Mouse (Mus musculus) midbrain, embryonic 15.5 days (tissue): ENCODE data around the gene Tceanc2. TPM values are rescaled to one million over a fixed set of nuclear protein-coding genes. Genes with fewer than 3 reads are reported as not detected.

ENCODE experiments used
- ATAC-seq: fragments of 200-750 bp; cut with Nextera tagmentation; replicated peaks from 2 replicates; pipeline ENCODE4 v1.8.0; 2017; ENCODE audit warnings: moderate TSS enrichment
- H3K27ac ChIP-seq: fragments of 300-500 bp; sonication (generic); 2 replicates; pipeline ENCODE4 v1.5.1; 2015; ENCODE audit warnings: mild to moderate bottlenecking, inconsistent platforms
- H3K27me3 ChIP-seq: fragments of 300-500 bp; sonication (generic); replicated peaks from 2 replicates; pipeline ENCODE4 v1.6.1; 2015; ENCODE audit warnings: inconsistent platforms
- H3K36me3 ChIP-seq: fragments of 300-500 bp; sonication (generic); replicated peaks from 2 replicates; pipeline ENCODE4 v1.6.1; 2015; ENCODE audit warnings: inconsistent platforms
- H3K4me1 ChIP-seq: fragments of 300-500 bp; sonication (generic); 2 replicates; pipeline ENCODE4 v1.6.1; 2015; ENCODE audit warnings: inconsistent platforms
- H3K4me2 ChIP-seq: fragments of 300-500 bp; sonication (generic); 2 replicates; pipeline ENCODE4 v1.6.1; 2015; ENCODE audit warnings: inconsistent platforms, mild to moderate bottlenecking, moderate library complexity
- H3K4me3 ChIP-seq: fragments of 300-500 bp; sonication (generic); 2 replicates; pipeline ENCODE4 v1.5.1; 2015; ENCODE audit warnings: mild to moderate bottlenecking, inconsistent platforms
- H3K9ac ChIP-seq: fragments of 300-500 bp; sonication (generic); 2 replicates; pipeline ENCODE4 v1.6.1; 2015; ENCODE audit warnings: mild to moderate bottlenecking, inconsistent platforms
- H3K9me3 ChIP-seq: fragments of 300-500 bp; sonication (generic); 2 replicates; pipeline ENCODE4 v1.6.1; 2016; ENCODE audit warnings: inconsistent platforms
- WGBS: fragments of 180-500 bp; shearing (Covaris S2); methylation state at CpG from one replicate; pipeline ENCODE4 v1.1.7; 2015; ENCODE audit warnings: mixed read lengths; 5-methylcytosine and 5-hydroxymethylcytosine counted together
- polyA plus RNA-seq: library from polyadenylated mRNA; unstranded; fragments of >200 nt; fragmentation: Nextera tagmentation; extraction: Ambion mirVana; gene quantifications from 2 replicates; pipeline ENCODE4 v1.2.1, GENCODE M21; 2015

Gene Tceanc2
- polyA plus RNA-seq, 1 experiment from 2014 or later: 24.3 TPM

DNA sequence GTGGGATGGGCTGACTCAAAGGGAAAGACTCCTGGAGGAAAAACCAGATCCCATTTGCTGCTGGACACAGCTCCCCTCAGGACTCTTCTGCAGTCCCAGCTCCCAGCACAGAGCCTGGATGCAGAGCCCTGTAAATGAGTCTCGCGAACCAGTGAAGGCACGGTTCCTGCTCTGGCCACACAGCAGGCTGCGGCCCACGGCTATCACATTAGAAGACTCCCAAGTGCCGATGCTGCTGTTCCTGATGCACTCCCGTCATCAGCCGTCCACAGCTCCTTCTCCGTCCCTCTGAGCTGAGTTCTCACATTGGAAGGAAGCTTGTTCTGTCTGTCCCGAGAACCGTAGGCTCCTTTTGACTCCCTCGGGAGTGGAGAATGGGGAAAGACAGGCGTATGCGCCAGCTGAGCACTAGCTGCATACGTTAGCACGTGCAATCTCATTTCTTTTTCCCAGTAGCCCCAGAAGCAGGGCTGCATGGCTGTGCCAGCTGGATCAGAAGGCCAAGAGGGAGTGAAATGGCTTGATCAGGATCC, 82.0 kb downstream of the Tceanc2 start, which contains the start of gene Cdcp2:
TSS of gene Cdcp2 (plus strand) at position 51 of the 533 bp plus-strand sequence.
- 43% methylated on average over 16 of the region's 16 CpGs for WGBS
- no peak within 1 kb of the TSS for H3K4me3 ChIP-seq
- ATAC-seq: no peak
- no peaks in the 10 kb centered on the region for H3K36me3 ChIP-seq
- H3K27ac ChIP-seq: no peak within 1 kb of the TSS
- H3K9ac ChIP-seq: no peak within 1 kb of the TSS
- no peaks in the 10 kb centered on the region for H3K27me3 ChIP-seq
- peaks cover 21% of the 10 kb centered on the region for H3K4me1 ChIP-seq
- H3K4me2 ChIP-seq: no peak within 1 kb of the TSS
- no peaks in the 10 kb centered on the region for H3K9me3 ChIP-seq

DNA sequence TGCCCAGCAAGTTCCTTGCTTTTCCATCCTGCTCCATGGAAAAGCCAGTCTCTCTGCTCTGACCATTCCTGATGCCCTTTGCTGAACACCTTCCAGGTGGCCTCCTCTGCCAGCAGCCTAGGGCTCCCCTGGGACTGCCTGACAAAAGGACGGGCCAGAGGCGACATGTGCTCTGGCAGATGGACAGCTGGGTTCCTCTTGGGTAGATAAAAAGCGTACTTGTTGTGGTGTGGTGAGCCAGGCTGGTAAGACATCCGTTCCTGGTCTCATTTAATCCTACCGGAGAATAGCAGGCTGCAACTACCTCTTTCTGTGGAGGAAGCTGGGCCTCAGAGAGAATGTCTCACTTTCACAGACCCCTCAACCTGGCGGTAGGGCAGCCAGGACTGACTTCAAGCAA, 82.9 kb downstream of the Tceanc2 start:
- Histone ChIP-seq H3K36me3 (no peaks in the 10 kb centered on the region), H3K9me3 (no peaks in the 10 kb centered on the region), H3K9ac (no peak overlapping the region), H3K4me1 (peaks cover 21% of the 10 kb centered on the region), H3K4me2 (no peak overlapping the region), H3K4me3 (no peak overlapping the region), H3K27me3 (no peaks in the 10 kb centered on the region), H3K27ac (no peak overlapping the region)
- 17% methylated on average over 6 of the region's 6 CpGs for WGBS
- no peak for ATAC-seq

DNA sequence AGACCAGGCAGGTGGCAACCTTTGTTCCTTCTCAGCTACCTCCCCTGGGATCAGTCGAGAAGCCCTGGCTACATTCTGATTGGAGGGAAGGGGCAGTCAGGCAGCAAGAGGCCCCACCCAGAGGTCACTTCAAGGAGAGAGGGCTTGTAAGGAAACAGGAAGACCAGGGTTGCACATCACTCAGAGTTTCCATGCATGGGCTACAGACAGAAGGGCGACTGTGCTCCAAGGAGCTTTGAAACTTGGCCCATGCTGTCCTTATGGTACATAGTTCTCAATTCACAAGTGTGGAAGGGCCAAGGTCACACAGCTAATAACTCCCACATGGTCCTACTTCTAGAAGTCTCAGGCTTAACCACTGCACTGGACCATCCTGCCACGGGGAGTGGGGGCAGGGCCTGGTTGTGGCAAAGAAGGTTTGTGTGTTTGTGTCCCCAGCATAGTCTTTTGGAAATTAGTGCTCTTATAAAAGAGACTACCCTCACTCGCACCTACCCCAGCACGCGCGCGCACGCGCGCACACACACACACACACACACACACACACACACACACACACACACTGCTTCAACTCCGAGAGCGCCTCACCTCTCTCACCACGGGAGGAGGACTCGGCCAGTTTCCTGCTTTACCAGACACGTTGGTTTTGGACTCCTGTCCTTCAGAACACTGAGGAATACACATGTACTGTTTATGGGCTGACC, 84.3 kb downstream of the Tceanc2 start:
- Histone ChIP-seq H3K36me3 (no peaks in the 10 kb centered on the region), H3K4me2 (no peak overlapping the region), H3K27me3 (no peaks in the 10 kb centered on the region), H3K9me3 (no peaks in the 10 kb centered on the region), H3K4me3 (no peak overlapping the region), H3K9ac (no peak overlapping the region), H3K27ac (no peak overlapping the region), H3K4me1 (peaks cover 21% of the 10 kb centered on the region)
- WGBS: 85% methylated on average over 16 of the region's 16 CpGs
- no peak for ATAC-seq

DNA sequence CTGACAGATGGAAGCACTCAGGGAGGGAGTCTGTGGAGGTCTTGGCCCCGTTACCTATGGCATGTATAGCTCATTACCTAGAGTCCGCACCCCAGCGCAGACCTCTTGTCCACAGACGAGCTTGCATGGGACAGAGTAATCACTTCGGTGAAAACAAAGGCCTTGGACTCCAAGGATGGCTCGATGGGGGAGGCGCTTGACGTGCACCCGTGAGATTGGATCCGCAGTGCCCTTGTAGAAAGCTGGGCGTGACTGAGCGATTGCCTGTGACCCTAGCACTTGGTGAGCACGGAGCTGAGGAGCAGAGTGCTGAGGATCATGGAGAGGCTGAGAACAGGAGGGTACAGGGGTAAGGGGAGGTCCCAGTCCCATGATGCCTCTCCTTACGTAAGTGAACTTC, 87.2 kb downstream of the Tceanc2 start:
- WGBS: 82% methylated on average over 14 of the region's 14 CpGs
- no peak overlapping the region for H3K4me3 ChIP-seq
- H3K36me3 ChIP-seq: no peaks in the 10 kb centered on the region
- H3K9ac ChIP-seq: no peak overlapping the region
- H3K4me1 ChIP-seq: peaks cover 8% of the 10 kb centered on the region
- no peaks in the 10 kb centered on the region for H3K27me3 ChIP-seq
- H3K9me3 ChIP-seq: no peaks in the 10 kb centered on the region
- H3K27ac ChIP-seq: no peak overlapping the region
- ATAC-seq: no peak
- H3K4me2 ChIP-seq: no peak overlapping the region

DNA sequence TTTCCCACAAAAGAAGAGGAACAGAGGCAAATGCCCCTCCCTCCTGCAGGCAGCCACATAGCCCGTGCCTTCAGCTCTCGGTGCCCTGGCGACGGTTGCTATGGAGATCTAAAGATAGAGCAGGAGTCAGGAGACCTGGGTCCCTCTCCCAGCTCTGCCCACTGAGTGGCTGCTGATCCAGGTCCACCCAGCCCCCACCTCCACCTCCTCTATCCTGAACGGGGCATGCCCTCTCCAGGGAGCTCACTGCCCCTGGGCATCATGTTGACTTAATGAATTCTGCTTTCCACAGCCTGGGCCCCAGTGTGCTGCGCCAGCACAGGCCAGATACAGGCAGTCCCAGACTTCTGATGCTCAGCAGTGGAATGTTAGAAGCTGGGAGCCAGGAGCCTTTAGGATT, 94.1 kb downstream of the Tceanc2 start:
- 2% methylated on average over 6 of the region's 6 CpGs for WGBS
- H3K4me2 ChIP-seq: no peak overlapping the region

DNA sequence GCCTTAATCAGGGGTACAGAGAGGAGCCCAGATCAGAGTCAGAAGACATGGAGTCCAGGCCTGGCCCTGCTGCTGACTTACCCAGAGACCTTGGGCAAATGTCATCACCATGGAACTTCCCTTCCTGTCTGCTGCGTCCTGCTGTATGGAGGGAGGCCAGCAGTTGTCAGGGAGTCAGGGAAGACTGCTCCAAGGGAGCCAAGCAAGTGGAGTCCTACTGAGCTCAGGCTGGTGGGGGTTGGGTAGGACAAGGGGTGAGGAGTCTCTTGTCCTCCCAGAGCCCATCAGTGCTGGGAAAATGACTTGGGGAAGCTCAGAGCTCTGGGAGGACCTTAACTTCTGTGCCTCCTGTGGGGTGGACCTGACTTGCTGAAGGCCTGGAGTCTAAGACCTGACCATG, 94.6 kb downstream of the Tceanc2 start:
- peaks cover 25% of the 10 kb centered on the region for H3K4me1 ChIP-seq
- no peaks in the 10 kb centered on the region for H3K36me3 ChIP-seq
- 9% methylated on average over 1 of the region's 1 CpGs for WGBS
- peak overlapping the region; percentile 68 for H3K27ac ChIP-seq
- peak; percentile 59 for ATAC-seq
- no peaks in the 10 kb centered on the region for H3K27me3 ChIP-seq
- H3K4me3 ChIP-seq: no peak overlapping the region
- no peaks in the 10 kb centered on the region for H3K9me3 ChIP-seq
- H3K4me2 ChIP-seq: no peak overlapping the region
- no peak overlapping the region for H3K9ac ChIP-seq

More for the DNA sequence above, 94.1 kb downstream of the Tceanc2 start:
- Histone ChIP-seq H3K4me1 (peaks cover 25% of the 10 kb centered on the region), H3K27ac (peak overlapping the region; percentile 68), H3K27me3 (no peaks in the 10 kb centered on the region), H3K9ac (no peak overlapping the region), H3K9me3 (no peaks in the 10 kb centered on the region), H3K4me3 (no peak overlapping the region), H3K36me3 (no peaks in the 10 kb centered on the region)
- ATAC-seq: peak; percentile 94

Other genes with a start within 250 kb of the Tceanc2 start
- gene Mrpl37, start 112.2 kb downstream of the Tceanc2 start, polyA plus RNA-seq: 77.7 and 82.3 TPM in 2 replicates
- 3.7 and 4.7 TPM in 2 replicates for gene Cyb5rl, start 112.1 kb downstream of the Tceanc2 start, polyA plus RNA-seq
- gene Cdcp2, start 82.2 kb downstream of the Tceanc2 start, polyA plus RNA-seq: not detected in 2 replicates
- gene Tmem59, start 717 bp downstream of the Tceanc2 start, polyA plus RNA-seq: 346 TPM in 2 replicates
- gene Ldlrad1, start 30.1 kb upstream of the Tceanc2 start, polyA plus RNA-seq: not detected in 2 replicates
- gene Lrrc42, start 74.4 kb upstream of the Tceanc2 start, polyA plus RNA-seq: 48.2 and 52.9 TPM in 2 replicates
- gene Hspb11, start 74.5 kb upstream of the Tceanc2 start, polyA plus RNA-seq: 30.7 and 34.5 TPM in 2 replicates
- not detected in 2 replicates for gene Dio1, start 128.1 kb upstream of the Tceanc2 start, polyA plus RNA-seq
- gene Yipf1, start 135.2 kb upstream of the Tceanc2 start, polyA plus RNA-seq: 51.7 and 56.2 TPM in 2 replicates
- gene Ndc1, start 188.7 kb upstream of the Tceanc2 start, polyA plus RNA-seq: 18.4 and 20.0 TPM in 2 replicates